ENCODE assay signal across 27 mouse cellular contexts in genomic region chr1:90012168-90012567, GRCm38 (mm10). TPM values are rescaled to one million over a fixed set of nuclear protein-coding genes. Genes with fewer than 3 reads are reported as not detected.
DNase-seq lines count a peak whose midpoint lies in the region; ATAC-seq lines count a peak whose summit lies in the region.
"Had no signal": no experiment of that assay in that cellular context is flagged by ENCODE, and none has a peak within 500 bp of the region (broad histone marks: within the 10 kb centered on the region; RNA-seq: fewer than 3 reads in every experiment).

No protein-coding gene starts in this region.

- no peaks in the 10 kb centered on the region for H3K4me1 ChIP-seq in forebrain, embryonic 14.5 days (ENCODE audit: control insufficient read depth, insufficient read depth, low read length)
- no peaks in the 10 kb centered on the region; the same call in 1 of the 2 replicates for H3K4me1 ChIP-seq in forebrain, embryonic 10.5 days
- peaks cover 7% of the 10 kb centered on the region for H3K4me1 ChIP-seq in forebrain, embryonic 16.5 days (replicated peaks; ENCODE audit: control insufficient read depth, insufficient read depth, low read length)
- H3K4me1 ChIP-seq: embryonic facial prominence, embryonic 12.5 days; embryonic facial prominence, embryonic 15.5 days; hindbrain, embryonic 12.5 days; hindbrain, embryonic 15.5 days had no signal

- H3K4me3 ChIP-seq in forebrain, embryonic 14.5 days (ENCODE audit: low read depth, low read length) = no peak overlapping the region
- H3K4me3 ChIP-seq in forebrain, embryonic 10.5 days = no peak overlapping the region
- H3K4me3 ChIP-seq in forebrain, embryonic 16.5 days (replicated peaks; ENCODE audit: low read length) = no peak overlapping the region
- H3K4me3 ChIP-seq: embryonic facial prominence, embryonic 12.5 days; embryonic facial prominence, embryonic 15.5 days; heart, adult 2 months; hindbrain, embryonic 12.5 days; hindbrain, embryonic 15.5 days had no signal

- H3K9ac ChIP-seq in forebrain, embryonic 14.5 days (ENCODE audit: low read length) = no peak overlapping the region
- H3K9ac ChIP-seq in forebrain, embryonic 16.5 days (replicated peaks; ENCODE audit: low read depth, low read length) = no peak overlapping the region
- H3K9ac ChIP-seq: embryonic facial prominence, embryonic 12.5 days; embryonic facial prominence, embryonic 15.5 days; hindbrain, embryonic 12.5 days; hindbrain, embryonic 15.5 days had no signal

- H3K36me3 ChIP-seq in forebrain, embryonic 14.5 days (ENCODE audit: control insufficient read depth, insufficient read depth, low read length) = no peaks in the 10 kb centered on the region
- no peaks in the 10 kb centered on the region for H3K36me3 ChIP-seq in forebrain, embryonic 10.5 days (replicated peaks)
- H3K36me3 ChIP-seq in forebrain, embryonic 16.5 days (ENCODE audit: control insufficient read depth, insufficient read depth) = no peaks in the 10 kb centered on the region
- H3K36me3 ChIP-seq: embryonic facial prominence, embryonic 12.5 days; embryonic facial prominence, embryonic 15.5 days; G1E; hindbrain, embryonic 12.5 days; hindbrain, embryonic 15.5 days had no signal

- 76% methylated on average over 3 of the region's 3 CpGs for WGBS in forebrain, embryonic 14.5 days
- 79% methylated on average over 3 of the region's 3 CpGs for WGBS in forebrain, embryonic 10.5 days
- 69% methylated on average over 3 of the region's 3 CpGs for WGBS in forebrain, embryonic 16.5 days

- H3K27me3 ChIP-seq in forebrain, embryonic 14.5 days (replicated peaks; ENCODE audit: control insufficient read depth, insufficient read depth, low read length) = no peaks in the 10 kb centered on the region
- peaks cover 15% of the 10 kb centered on the region for H3K27me3 ChIP-seq in forebrain, embryonic 10.5 days (ENCODE audit: poor library complexity, severe bottlenecking)
- H3K27me3 ChIP-seq in forebrain, embryonic 16.5 days (replicated peaks; ENCODE audit: control insufficient read depth, insufficient read depth, low read length) = no peaks in the 10 kb centered on the region
- H3K27me3 ChIP-seq: embryonic facial prominence, embryonic 15.5 days; hindbrain, embryonic 12.5 days; hindbrain, embryonic 15.5 days had no signal

- no peak for ATAC-seq in forebrain, embryonic 14.5 days
- peak; percentile 68 for ATAC-seq in forebrain, embryonic 16.5 days
- ATAC-seq: intestine, postnatal 0 days; Patski had no signal

- no peak overlapping the region for H3K4me2 ChIP-seq in forebrain, embryonic 14.5 days (ENCODE audit: low read length)
- no peak overlapping the region for H3K4me2 ChIP-seq in forebrain, embryonic 16.5 days (ENCODE audit: low read length)
- H3K4me2 ChIP-seq: embryonic facial prominence, embryonic 12.5 days; embryonic facial prominence, embryonic 15.5 days; heart, embryonic 11.5 days; hindbrain, embryonic 12.5 days; hindbrain, embryonic 15.5 days had no signal

- H3K27ac ChIP-seq in forebrain, embryonic 14.5 days (ENCODE audit: low read depth, low read length) = no peak overlapping the region
- no peak overlapping the region for H3K27ac ChIP-seq in forebrain, embryonic 10.5 days
- no peak overlapping the region for H3K27ac ChIP-seq in forebrain, embryonic 16.5 days (ENCODE audit: low read length)
- H3K27ac ChIP-seq: embryonic facial prominence, embryonic 12.5 days; embryonic facial prominence, embryonic 15.5 days; heart, adult 2 months; hindbrain, embryonic 12.5 days; hindbrain, embryonic 15.5 days had no signal

- DNase-seq in forebrain, embryonic 14.5 days (ENCODE audit: low spot score) = peak; percentile 37
- DNase-seq in forebrain, embryonic 10.5 days (ENCODE audit: extremely low spot score, low spot score) = no peak
- DNase-seq in heart, adult 11 months = peak; percentile 75
- no peak for DNase-seq in heart, adult 8-10 months (ENCODE audit: low spot score)
- no peak for DNase-seq in left cerebral cortex, postnatal 4 days
- DNase-seq in left cerebral cortex, postnatal 10 days (ENCODE audit: extremely low spot score in 1 of 2, low spot score in 2 of 2) = no peak
- DNase-seq: adrenal gland, postnatal 10 days; adrenal gland, postnatal 36 days; B cell, adult 2 months; cerebellum, adult 18-20 months; gastrocnemius, postnatal 14 days; heart, adult 2 months; kidney, adult 2 months had no signal

- intact Hi-C loops in left cerebral cortex, postnatal 4 days (cut with DNase I) = no loop called here
- intact Hi-C loops in left cerebral cortex, postnatal 10 days (cut with DNase I) = no loop called here

- no peaks in the 10 kb centered on the region for H3K9me3 ChIP-seq in forebrain, embryonic 14.5 days (replicated peaks; ENCODE audit: control insufficient read depth, low read length)
- H3K9me3 ChIP-seq in forebrain, embryonic 10.5 days = no peaks in the 10 kb centered on the region
- no peaks in the 10 kb centered on the region for H3K9me3 ChIP-seq in forebrain, embryonic 16.5 days (ENCODE audit: control insufficient read depth, low read length)
- H3K9me3 ChIP-seq: embryonic facial prominence, embryonic 12.5 days; embryonic facial prominence, embryonic 15.5 days; hindbrain, embryonic 15.5 days had no signal

RNA-seq across cellular contexts. Expression of gene Asb18, which starts 2.3 kb away (rescaled TPM):
- 0.05 TPM in 1 of 2 replicates, not detected in the other for polyA plus RNA-seq in forebrain, embryonic 14.5 days (2014; fragmentation: Nextera tagmentation; extraction: Ambion mirVana)
- not detected in 2 replicates for polyA plus RNA-seq in forebrain, embryonic 10.5 days (2016; fragmentation: Nextera tagmentation; extraction: Ambion mirVana)
- total RNA-seq in heart, adult 8-10 months (2022) = 10 to 100 TPM; 16.3 to 27.3 (median 23.7) TPM
- polyA plus RNA-seq in forebrain, embryonic 16.5 days (2015; fragmentation: Nextera tagmentation; extraction: Ambion mirVana) = 0.14 and 0.33 TPM in 2 replicates
- total RNA-seq in left cerebral cortex, postnatal 4 days (2021) = under 1 TPM; 0.44 to 0.60 TPM
- total RNA-seq in left cerebral cortex, postnatal 10 days (2021) = 1 to 10 TPM; 1.4 to 1.8 TPM
- total RNA-seq: adrenal gland, adult 18-20 months; adrenal gland, postnatal 36 days; CH12.LX; common myeloid progenitor, adult 5-6 weeks; hematopoietic stem cell, adult 5-6 weeks had no signal
- polyA plus RNA-seq: G1E; intestine, embryonic 14.5 days; intestine, postnatal 0 days; Patski had no signal

Comparison
In these comparisons a context has a peak if more than half of its experiments do, and no peak if none do; other contexts are left out.
1. DNase-seq: peak in forebrain, embryonic 14.5 days (single experiment) and heart, adult 11 months (single experiment); none in forebrain, embryonic 10.5 days (single experiment), heart, adult 8-10 months (single experiment), left cerebral cortex, postnatal 4 days (single experiment) and left cerebral cortex, postnatal 10 days (0 of 2).
2. RNA of gene Asb18, which starts 2.3 kb away (total RNA-seq): 16.3 to 27.3 TPM in heart, adult 8-10 months; 1.4 to 1.8 TPM in left cerebral cortex, postnatal 10 days and 0.44 to 0.60 TPM in left cerebral cortex, postnatal 4 days; every median in the first group is over 4 times any median in the second.